Mouse (Mus musculus) small intestine, adult 2 months (tissue): ENCODE measurements around the gene Nlgn2.

Experiments used
- CTCF ChIP-seq: fragments of 200-500 bp; IDR thresholded peaks from 2 replicates; pipeline ENCODE4 v1.5.1; 2012; ENCODE audit warnings: low read depth, mild to moderate bottlenecking, control low read depth, inconsistent platforms, low read length, moderate library complexity, mixed read lengths; ENCODE audit not compliant: insufficient replicate concordance, insufficient read length; ENCODE audit errors: extremely low read depth
- POLR2A ChIP-seq: fragments of 200-500 bp; IDR thresholded peaks from 2 replicates; pipeline ENCODE4 v1.6.1; 2012; ENCODE audit warnings: low read depth, mild to moderate bottlenecking, control low read depth, inconsistent platforms, low read length, moderate library complexity

DNA sequence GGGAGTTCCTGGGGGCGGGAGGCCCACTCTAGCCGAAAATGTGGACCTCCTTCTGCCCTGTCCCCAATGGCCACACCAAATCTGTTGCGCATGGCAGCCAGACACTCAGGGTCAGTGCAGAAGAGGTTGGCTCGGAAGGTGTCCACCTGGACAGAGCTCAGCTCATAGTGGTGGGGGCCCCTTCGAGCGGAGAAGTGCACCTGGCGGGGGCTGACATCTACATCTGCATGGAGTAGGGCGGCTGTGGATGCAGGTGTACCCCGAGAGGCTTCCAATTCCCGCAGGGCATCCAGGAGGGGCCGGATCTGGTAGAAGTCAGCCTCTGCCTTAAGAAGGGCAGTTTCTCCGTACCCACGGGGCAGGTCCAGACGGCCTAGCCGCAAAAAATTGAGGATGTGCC is 42.1 kb upstream of the Nlgn2 start:
- TF ChIP-seq POLR2A (no peak), CTCF (no peak)
